Mouse (Mus musculus) olfactory bulb, adult 2 months (tissue): ENCODE measurements around the gene Fkbp1a.

Experiments
- CTCF ChIP-seq: fragments of 200-500 bp; IDR thresholded peaks from 2 replicates; pipeline ENCODE4 v1.5.1; 2012; ENCODE audit warnings: low read depth, mild to moderate bottlenecking, low read length, moderate library complexity; ENCODE audit not compliant: insufficient read depth
- POLR2A ChIP-seq: fragments of 200-500 bp; IDR thresholded peaks from 2 replicates; pipeline ENCODE4 v1.6.1; 2012; ENCODE audit warnings: mild to moderate bottlenecking, low read depth, low read length, moderate library complexity; ENCODE audit not compliant: insufficient read depth

- no peak for TF ChIP-seq CTCF
- TF ChIP-seq POLR2A, result no peak
These were observed 66.2 kb downstream of the Fkbp1a start for GRCm38 (mm10) chr2:151608435-151608834.
